Mouse (Mus musculus): Measurements from ENCODE around the gene Calm5. TPM values are rescaled to one million over a fixed set of nuclear protein-coding genes. Genes with fewer than 3 reads are reported as not detected.

The Calm5 gene
- total and polyA plus RNA-seq, 2 experiments from 2014 or later, result not detected

DNA sequence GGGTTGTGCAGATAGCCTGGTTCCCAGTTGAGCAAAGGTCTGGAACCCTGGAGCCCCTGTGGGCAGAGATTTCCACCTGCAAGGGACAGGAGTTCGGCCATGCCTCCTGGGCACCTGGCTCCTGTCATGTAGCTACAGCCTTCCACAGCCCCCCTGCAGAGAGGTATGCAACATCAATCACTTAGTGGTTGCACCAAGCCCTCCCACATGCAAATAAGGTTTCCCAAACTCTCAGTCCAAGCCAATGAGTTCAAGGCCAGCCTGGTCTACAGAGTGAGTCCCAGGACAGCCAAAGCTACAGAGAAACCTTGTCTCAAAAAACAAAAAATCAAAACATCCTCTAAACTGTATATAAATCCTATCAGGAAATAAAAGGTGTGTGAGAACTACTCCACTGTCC lies 3.6 kb upstream of the Calm5 start:
- no peak overlapping the region for H3K4me2 ChIP-seq (ENCODE audit: low read depth, low read length)
- no peak overlapping the region for H3K4me3 ChIP-seq (ENCODE audit: low read length)
- TF ChIP-seq CTCF (IDR thresholded peaks at IDR 0.05; ENCODE audit: low read depth), result no peak
- no peak overlapping the region for H3K27ac ChIP-seq
- no peaks in the 10 kb centered on the region for H3K36me3 ChIP-seq (ENCODE audit: insufficient read depth, low read length)
- H3K9ac ChIP-seq (replicated peaks; ENCODE audit: low read length), result no peak overlapping the region
- H3K27me3 ChIP-seq (ENCODE audit: insufficient read depth, low read length), result no peaks in the 10 kb centered on the region
- WGBS, result 77% methylated on average over 1 of the region's 1 CpGs
- ATAC-seq (no peak), DNase-seq (ENCODE audit: low spot score) (no peak)
- no peaks in the 10 kb centered on the region for H3K9me3 ChIP-seq (ENCODE audit: low read length)
- H3K4me1 ChIP-seq (ENCODE audit: insufficient read depth, low read length), result no peaks in the 10 kb centered on the region

DNA sequence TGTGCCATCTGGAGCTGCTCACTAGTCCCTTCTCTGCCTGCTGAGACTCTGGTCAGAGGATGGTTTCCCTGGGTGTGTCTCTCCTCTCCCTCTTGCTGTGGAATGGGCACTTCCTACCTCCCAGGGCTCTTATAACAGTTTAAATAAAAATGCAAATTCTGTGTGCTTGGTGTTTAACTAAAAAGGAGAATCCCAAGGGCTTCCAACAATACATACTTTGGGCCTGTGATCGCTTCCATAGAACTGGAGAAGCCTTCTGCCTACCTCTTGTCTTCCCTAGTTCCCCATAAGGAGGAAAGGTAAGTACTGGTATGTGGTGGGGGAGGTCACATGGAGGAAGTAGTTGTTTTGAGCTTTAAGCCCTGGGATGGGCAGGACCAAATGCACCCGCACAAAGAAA lies 883 bp downstream of the Calm5 start:
- DNase-seq (ENCODE audit: low spot score), result no peak
- Histone ChIP-seq H3K9ac (replicated peaks; ENCODE audit: low read length) (no peak overlapping the region), H3K4me3 (ENCODE audit: low read length) (no peak overlapping the region), H3K4me1 (ENCODE audit: insufficient read depth, low read length) (no peaks in the 10 kb centered on the region), H3K9me3 (ENCODE audit: low read length) (no peaks in the 10 kb centered on the region), H3K27ac (no peak overlapping the region), H3K4me2 (ENCODE audit: low read depth, low read length) (no peak overlapping the region), H3K36me3 (ENCODE audit: insufficient read depth, low read length) (no peaks in the 10 kb centered on the region), H3K27me3 (ENCODE audit: insufficient read depth, low read length) (no peaks in the 10 kb centered on the region)
- 82% methylated on average over 2 of the region's 2 CpGs for WGBS
- TF ChIP-seq CTCF (IDR thresholded peaks at IDR 0.05; ENCODE audit: low read depth), result no peak
- ATAC-seq, result no peak

DNA sequence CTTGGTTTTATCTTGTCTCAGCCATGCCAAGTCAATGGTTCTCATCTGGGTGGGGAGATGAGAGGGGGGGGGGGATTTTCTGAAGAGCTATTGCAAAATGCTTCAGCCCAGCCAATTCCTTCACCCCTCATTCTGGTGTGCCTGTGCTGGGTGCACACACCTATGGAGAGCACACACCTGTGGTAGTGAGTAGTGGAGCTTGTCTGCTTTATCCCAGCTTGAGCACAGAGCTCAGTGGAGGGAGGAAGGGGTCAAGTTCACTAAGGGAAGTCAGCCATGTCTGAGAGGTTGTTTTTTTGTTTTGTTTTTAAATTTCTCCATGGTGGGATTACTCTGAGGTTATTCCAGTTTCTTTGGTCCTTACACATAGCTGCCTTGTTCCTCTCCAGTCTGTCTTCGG lies 2.3 kb downstream of the Calm5 start:
- Histone ChIP-seq H3K36me3 (ENCODE audit: insufficient read depth, low read length) (no peaks in the 10 kb centered on the region), H3K4me3 (ENCODE audit: low read length) (no peak overlapping the region), H3K9ac (replicated peaks; ENCODE audit: low read length) (no peak overlapping the region), H3K27ac (no peak overlapping the region), H3K9me3 (ENCODE audit: low read length) (no peaks in the 10 kb centered on the region), H3K4me2 (ENCODE audit: low read depth, low read length) (no peak overlapping the region), H3K27me3 (ENCODE audit: insufficient read depth, low read length) (no peaks in the 10 kb centered on the region), H3K4me1 (ENCODE audit: insufficient read depth, low read length) (no peaks in the 10 kb centered on the region)
- ATAC-seq (no peak), DNase-seq (ENCODE audit: low spot score) (no peak)
- 70% methylated on average over 1 of the region's 1 CpGs for WGBS
- TF ChIP-seq CTCF (IDR thresholded peaks at IDR 0.05; ENCODE audit: low read depth), result no peak

DNA sequence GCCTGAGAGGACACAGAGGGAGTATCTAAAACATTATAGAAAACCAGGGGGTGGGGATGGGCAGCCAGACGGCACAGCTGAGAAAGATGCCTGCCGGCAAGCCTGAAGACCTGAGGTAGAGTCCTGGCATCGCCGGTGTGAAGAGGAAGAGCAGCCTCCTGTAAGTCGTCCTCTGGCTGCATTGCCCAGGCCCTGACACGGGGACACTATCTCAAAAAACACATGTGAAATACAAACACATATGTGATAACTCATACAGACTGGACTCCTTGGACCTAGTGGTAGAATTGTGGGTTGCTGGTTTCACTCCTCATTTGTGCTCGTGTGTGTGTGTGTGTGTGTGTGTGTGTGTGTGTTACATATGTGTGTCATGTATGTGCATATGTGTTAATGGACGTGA lies 7.3 kb downstream of the Calm5 start:
- Histone ChIP-seq H3K27ac (no peak overlapping the region), H3K27me3 (ENCODE audit: insufficient read depth, low read length) (no peaks in the 10 kb centered on the region), H3K36me3 (ENCODE audit: insufficient read depth, low read length) (no peaks in the 10 kb centered on the region), H3K4me2 (ENCODE audit: low read depth, low read length) (no peak overlapping the region), H3K4me3 (ENCODE audit: low read length) (no peak overlapping the region), H3K4me1 (ENCODE audit: insufficient read depth, low read length) (no peaks in the 10 kb centered on the region), H3K9me3 (ENCODE audit: low read length) (no peaks in the 10 kb centered on the region), H3K9ac (replicated peaks; ENCODE audit: low read length) (no peak overlapping the region)
- ATAC-seq, result no peak
- WGBS, result 89% methylated on average over 8 of the region's 8 CpGs
- no peak for TF ChIP-seq CTCF (IDR thresholded peaks at IDR 0.05; ENCODE audit: low read depth)
- DNase-seq (ENCODE audit: low spot score), result no peak

DNA sequence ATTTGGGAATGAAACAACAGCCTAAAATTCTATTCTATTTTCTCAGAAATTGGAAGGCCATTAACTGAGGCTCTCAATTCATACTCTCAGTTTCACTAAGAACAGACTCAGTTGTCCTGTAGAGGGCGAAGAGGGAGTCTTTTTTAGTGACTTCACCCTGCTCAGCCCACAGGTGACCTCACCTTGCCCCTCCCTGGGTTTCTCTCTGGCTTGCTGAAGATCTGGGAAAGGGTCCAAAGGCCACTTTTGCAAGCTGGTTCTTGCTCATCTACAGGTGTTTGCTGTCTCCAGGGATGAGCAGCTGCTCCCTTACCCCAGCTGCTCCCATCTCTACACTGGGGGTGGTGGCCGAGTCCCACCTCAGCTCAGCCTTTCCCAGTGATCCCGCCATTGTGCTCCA lies 8.4 kb downstream of the Calm5 start:
- WGBS, result 82% methylated on average over 3 of the region's 3 CpGs
- Histone ChIP-seq H3K4me3 (ENCODE audit: low read length) (no peak overlapping the region), H3K27me3 (ENCODE audit: insufficient read depth, low read length) (no peaks in the 10 kb centered on the region), H3K9ac (replicated peaks; ENCODE audit: low read length) (no peak overlapping the region), H3K27ac (no peak overlapping the region), H3K36me3 (ENCODE audit: insufficient read depth, low read length) (no peaks in the 10 kb centered on the region), H3K9me3 (ENCODE audit: low read length) (no peaks in the 10 kb centered on the region), H3K4me2 (ENCODE audit: low read depth, low read length) (no peak overlapping the region), H3K4me1 (ENCODE audit: insufficient read depth, low read length) (no peaks in the 10 kb centered on the region)
- no peak for TF ChIP-seq CTCF (IDR thresholded peaks at IDR 0.05; ENCODE audit: low read depth)
- ATAC-seq, result no peak
- DNase-seq (ENCODE audit: low spot score), result no peak

DNA sequence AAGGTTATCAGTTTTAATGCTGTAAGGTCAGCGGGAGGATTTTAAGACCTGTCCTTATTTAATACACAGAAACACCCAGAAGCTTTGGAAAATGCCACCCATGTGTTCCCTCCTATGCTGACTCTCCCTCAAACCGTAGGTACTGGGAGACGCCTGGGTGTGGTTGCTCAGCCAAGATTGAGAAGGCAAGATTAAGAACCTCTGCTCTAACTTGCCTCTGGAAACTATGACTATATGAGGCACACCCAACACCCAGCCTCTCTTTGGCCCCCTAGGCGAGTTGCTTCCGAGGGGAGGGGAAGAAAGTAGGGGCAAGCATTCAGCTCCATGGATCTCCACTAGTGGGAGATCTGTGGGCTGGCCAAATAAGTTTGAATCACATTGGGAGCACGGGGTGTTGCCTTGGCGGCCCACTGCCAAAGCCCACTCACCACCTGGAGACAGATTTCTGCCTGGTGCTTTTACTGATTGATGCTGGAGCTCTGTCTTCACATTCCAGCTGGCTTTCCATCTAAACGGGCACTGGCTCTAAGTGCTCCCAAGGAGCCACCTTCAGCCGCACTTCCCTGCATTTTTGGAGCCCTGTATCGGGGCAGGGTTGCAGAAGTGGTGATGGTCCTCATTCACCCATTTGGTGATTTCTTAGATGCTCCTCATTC lies 9.1 kb downstream of the Calm5 start:
- Histone ChIP-seq H3K9ac (replicated peaks; ENCODE audit: low read length) (no peak overlapping the region), H3K4me2 (ENCODE audit: low read depth, low read length) (no peak overlapping the region), H3K27me3 (ENCODE audit: insufficient read depth, low read length) (no peaks in the 10 kb centered on the region), H3K9me3 (ENCODE audit: low read length) (no peaks in the 10 kb centered on the region), H3K36me3 (ENCODE audit: insufficient read depth, low read length) (no peaks in the 10 kb centered on the region), H3K4me3 (ENCODE audit: low read length) (no peak overlapping the region), H3K27ac (no peak overlapping the region), H3K4me1 (ENCODE audit: insufficient read depth, low read length) (no peaks in the 10 kb centered on the region)
- DNase-seq (ENCODE audit: low spot score) (no peak), ATAC-seq (no peak)
- WGBS, result 89% methylated on average over 10 of the region's 10 CpGs
- no peak for TF ChIP-seq CTCF (IDR thresholded peaks at IDR 0.05; ENCODE audit: low read depth)

DNA sequence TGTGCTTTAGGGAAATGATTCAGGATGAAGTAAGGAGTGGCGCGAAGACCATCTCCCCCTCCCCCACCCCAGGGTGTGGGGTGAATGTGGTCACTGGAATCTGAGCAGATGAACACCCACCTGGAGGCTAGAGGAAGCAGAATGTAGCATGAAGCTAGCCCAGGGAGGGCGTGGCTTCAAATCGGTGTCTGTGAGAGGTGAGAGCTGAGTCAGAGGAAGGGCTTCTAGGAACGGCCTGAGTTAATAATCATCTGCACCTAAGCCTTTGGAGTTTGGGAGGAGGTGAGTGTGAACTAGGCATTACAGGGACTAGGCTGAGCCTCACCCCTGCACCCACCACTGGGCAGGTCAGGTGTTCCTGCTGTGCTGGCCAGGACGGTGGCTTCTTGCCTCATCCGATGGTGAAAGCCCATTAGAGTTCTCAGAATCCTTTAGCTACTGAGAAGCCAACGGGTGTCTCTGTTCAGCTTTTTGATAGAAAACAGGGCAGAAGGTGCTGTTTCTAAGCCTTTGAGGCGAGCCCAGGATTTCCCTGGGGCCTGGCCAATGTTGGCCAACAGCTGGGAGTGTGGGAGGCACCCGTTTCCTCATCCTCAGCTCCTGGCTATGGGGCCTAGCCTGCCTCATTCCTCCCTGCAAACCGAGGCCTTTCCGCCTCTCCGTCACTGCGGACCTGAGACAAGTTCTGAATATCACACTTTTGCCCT lies 11.8 kb downstream of the Calm5 start:
- Histone ChIP-seq H3K9ac (replicated peaks; ENCODE audit: low read length) (no peak overlapping the region), H3K4me2 (ENCODE audit: low read depth, low read length) (no peak overlapping the region), H3K27ac (no peak overlapping the region), H3K4me1 (ENCODE audit: insufficient read depth, low read length) (no peaks in the 10 kb centered on the region), H3K27me3 (ENCODE audit: insufficient read depth, low read length) (no peaks in the 10 kb centered on the region), H3K9me3 (ENCODE audit: low read length) (no peaks in the 10 kb centered on the region), H3K4me3 (ENCODE audit: low read length) (no peak overlapping the region), H3K36me3 (ENCODE audit: insufficient read depth, low read length) (no peaks in the 10 kb centered on the region)
- ATAC-seq, result no peak
- no peak for TF ChIP-seq CTCF (IDR thresholded peaks at IDR 0.05; ENCODE audit: low read depth)
- 88% methylated on average over 14 of the region's 14 CpGs for WGBS
- DNase-seq (ENCODE audit: low spot score), result no peak

Measured in hindbrain, postnatal 0 days (tissue).